In the genomic region with DNA sequence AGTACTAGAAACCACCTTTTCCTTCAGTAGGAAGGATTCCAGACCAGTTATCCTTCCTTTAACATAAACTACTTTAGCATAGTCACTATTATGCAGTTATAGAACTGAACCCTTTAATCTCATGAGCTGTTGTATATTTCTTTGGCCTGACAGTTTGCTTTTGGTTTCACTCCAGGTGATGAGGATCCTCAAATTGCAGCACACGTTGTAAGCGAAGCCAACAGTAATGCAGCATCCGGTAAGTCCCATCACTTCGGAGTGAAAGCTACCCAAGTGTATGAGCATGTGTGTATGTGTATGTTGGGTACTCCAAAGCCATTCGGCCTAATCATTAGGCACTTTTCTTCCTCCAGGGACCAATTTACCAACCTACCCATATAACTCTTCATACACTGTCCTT, we compare ENCODE assay signal across 31 mouse cellular contexts. TPM values are rescaled to one million over a fixed set of nuclear protein-coding genes. Genes with fewer than 3 reads are reported as not detected.
A peak's percentile ranks its signal among the peaks of the same experiment; 100 is the strongest.
DNase-seq lines count a peak whose midpoint lies in the region; ATAC-seq and TF ChIP-seq lines count a peak whose summit lies in the region.
"Had no signal": no experiment of that assay in that cellular context is flagged by ENCODE, and none has a peak within 500 bp of the region (broad histone marks: within the 10 kb centered on the region; RNA-seq: fewer than 3 reads in every experiment).

No protein-coding gene starts in this region.

- no peaks in the 10 kb centered on the region for H3K27me3 ChIP-seq in hindbrain, embryonic 11.5 days (ENCODE audit: control insufficient read depth, insufficient read depth, low read length)
- H3K27me3 ChIP-seq in hindbrain, embryonic 16.5 days (replicated peaks; ENCODE audit: control insufficient read depth, insufficient read depth, low read length): no peaks in the 10 kb centered on the region
- H3K27me3 ChIP-seq in forebrain, embryonic 16.5 days (replicated peaks; ENCODE audit: control insufficient read depth, insufficient read depth, low read length): no peaks in the 10 kb centered on the region
- H3K27me3 ChIP-seq: embryonic facial prominence, embryonic 12.5 days; embryonic facial prominence, embryonic 15.5 days; heart, embryonic 13.5 days; hindbrain, embryonic 12.5 days; hindbrain, embryonic 15.5 days had no signal

- WGBS in hindbrain, embryonic 11.5 days: 84% methylated on average over 5 of the region's 5 CpGs
- 85% methylated on average over 5 of the region's 5 CpGs for WGBS in hindbrain, embryonic 16.5 days
- 90% methylated on average over 5 of the region's 5 CpGs for WGBS in forebrain, embryonic 16.5 days

- H3K9me3 ChIP-seq in hindbrain, embryonic 11.5 days (ENCODE audit: control insufficient read depth, low read length): no peaks in the 10 kb centered on the region
- no peaks in the 10 kb centered on the region for H3K9me3 ChIP-seq in hindbrain, embryonic 16.5 days (ENCODE audit: control insufficient read depth, low read length)
- H3K9me3 ChIP-seq in forebrain, embryonic 16.5 days (ENCODE audit: control insufficient read depth, low read length): no peaks in the 10 kb centered on the region
- H3K9me3 ChIP-seq: embryonic facial prominence, embryonic 12.5 days; embryonic facial prominence, embryonic 15.5 days; heart, embryonic 13.5 days; hindbrain, embryonic 12.5 days; hindbrain, embryonic 15.5 days had no signal

- no peak overlapping the region for H3K27ac ChIP-seq in hindbrain, embryonic 11.5 days (ENCODE audit: low read depth, low read length)
- H3K27ac ChIP-seq in hindbrain, embryonic 16.5 days (ENCODE audit: low read depth, low read length): no peak overlapping the region
- H3K27ac ChIP-seq in left cerebral cortex, adult 2 months: no peak overlapping the region
- H3K27ac ChIP-seq in forebrain, embryonic 16.5 days (ENCODE audit: low read length): no peak overlapping the region
- H3K27ac ChIP-seq: embryonic facial prominence, embryonic 12.5 days; embryonic facial prominence, embryonic 15.5 days; heart, embryonic 13.5 days; hindbrain, embryonic 12.5 days; hindbrain, embryonic 15.5 days had no signal

- TF ChIP-seq CTCF in left cerebral cortex, adult 2 months (IDR thresholded peaks at IDR 0.05): no peak

- peak; percentile 10 for DNase-seq in hindbrain, embryonic 11.5 days (ENCODE audit: low spot score)
- DNase-seq in mesoderm, embryonic 11.5 days (ENCODE audit: low read depth, low spot score): peak; percentile 12
- DNase-seq in left cerebral cortex, adult 2 months (ENCODE audit: extremely low spot score in 1 of 2, low spot score in 2 of 2): no peak
- DNase-seq: adrenal gland, adult 2 months; adrenal gland, postnatal 14 days; cerebellum, adult 11 months; cerebellum, adult 2 months; cerebellum, adult 9-11 months; cerebellum, postnatal 25 days; gastrocnemius, postnatal 25 days; heart, adult 18-20 months; heart, postnatal 14 days; heart, postnatal 4 days had no signal

- no peaks in the 10 kb centered on the region for H3K4me1 ChIP-seq in hindbrain, embryonic 11.5 days (replicated peaks; ENCODE audit: control insufficient read depth, insufficient read depth, low read length)
- no peaks in the 10 kb centered on the region for H3K4me1 ChIP-seq in hindbrain, embryonic 16.5 days (ENCODE audit: control insufficient read depth, insufficient read depth, low read depth, low read length)
- H3K4me1 ChIP-seq in forebrain, embryonic 16.5 days (replicated peaks; ENCODE audit: control insufficient read depth, insufficient read depth, low read length): no peaks in the 10 kb centered on the region
- H3K4me1 ChIP-seq: embryonic facial prominence, embryonic 12.5 days; embryonic facial prominence, embryonic 15.5 days; heart, embryonic 13.5 days; hindbrain, embryonic 12.5 days; hindbrain, embryonic 15.5 days had no signal

- no peak for ATAC-seq in hindbrain, embryonic 11.5 days (ENCODE audit: low FRiP score)
- ATAC-seq in hindbrain, embryonic 16.5 days: no peak
- peak; percentile 59 for ATAC-seq in activated CD4-positive, CD25-positive, alpha-beta regulatory T cell, adult 4 months
- no peak for ATAC-seq in monocyte, adult 5-6 weeks (replicated peaks; ENCODE audit: insufficient number of reproducible peaks, low FRiP score, low TSS enrichment, poor library complexity, severe bottlenecking)
- ATAC-seq in forebrain, embryonic 16.5 days: no peak
- ATAC-seq: forebrain, embryonic 14.5 days had no signal

- intact Hi-C loops in left cerebral cortex, adult 2 months (cut with DNase I): no loop called here

- no peaks in the 10 kb centered on the region for H3K36me3 ChIP-seq in hindbrain, embryonic 11.5 days (ENCODE audit: control insufficient read depth, insufficient read depth, low read length)
- no peaks in the 10 kb centered on the region for H3K36me3 ChIP-seq in hindbrain, embryonic 16.5 days (ENCODE audit: control insufficient read depth, insufficient read depth, low read length)
- H3K36me3 ChIP-seq in forebrain, embryonic 16.5 days (ENCODE audit: control insufficient read depth, insufficient read depth): no peaks in the 10 kb centered on the region
- H3K36me3 ChIP-seq: embryonic facial prominence, embryonic 12.5 days; embryonic facial prominence, embryonic 15.5 days; heart, embryonic 13.5 days; hindbrain, embryonic 12.5 days; hindbrain, embryonic 15.5 days had no signal

- H3K4me3 ChIP-seq in hindbrain, embryonic 11.5 days (ENCODE audit: low read depth, low read length): no peak overlapping the region
- H3K4me3 ChIP-seq in hindbrain, embryonic 16.5 days (ENCODE audit: low read length): no peak overlapping the region
- H3K4me3 ChIP-seq in left cerebral cortex, adult 2 months: no peak overlapping the region
- H3K4me3 ChIP-seq in forebrain, embryonic 16.5 days (replicated peaks; ENCODE audit: low read length): no peak overlapping the region
- H3K4me3 ChIP-seq: embryonic facial prominence, embryonic 12.5 days; embryonic facial prominence, embryonic 15.5 days; heart, embryonic 13.5 days; hindbrain, embryonic 12.5 days; hindbrain, embryonic 15.5 days had no signal

- no peak overlapping the region for H3K9ac ChIP-seq in hindbrain, embryonic 11.5 days (ENCODE audit: low read depth, low read length)
- no peak overlapping the region for H3K9ac ChIP-seq in hindbrain, embryonic 16.5 days (ENCODE audit: low read depth, low read length)
- no peak overlapping the region for H3K9ac ChIP-seq in forebrain, embryonic 16.5 days (replicated peaks; ENCODE audit: low read depth, low read length)
- H3K9ac ChIP-seq: embryonic facial prominence, embryonic 12.5 days; embryonic facial prominence, embryonic 15.5 days; heart, embryonic 13.5 days; hindbrain, embryonic 12.5 days; hindbrain, embryonic 15.5 days had no signal

- H3K4me2 ChIP-seq in hindbrain, embryonic 11.5 days (replicated peaks; ENCODE audit: low read depth, low read length): no peak overlapping the region
- no peak overlapping the region for H3K4me2 ChIP-seq in hindbrain, embryonic 16.5 days (ENCODE audit: low read length)
- H3K4me2 ChIP-seq in forebrain, embryonic 16.5 days (ENCODE audit: low read length): no peak overlapping the region
- H3K4me2 ChIP-seq: embryonic facial prominence, embryonic 12.5 days; embryonic facial prominence, embryonic 15.5 days; heart, embryonic 13.5 days; hindbrain, embryonic 12.5 days; hindbrain, embryonic 15.5 days had no signal

RNA-seq across cellular contexts. Expression of a gene that starts 7.6 kb away (rescaled TPM):
- not detected in 2 replicates for polyA plus RNA-seq in hindbrain, embryonic 11.5 days (2014; fragmentation: Nextera tagmentation; extraction: Ambion mirVana)
- 0.13 TPM in 1 of 2 replicates, not detected in the other for polyA plus RNA-seq in hindbrain, embryonic 16.5 days (2015; fragmentation: Nextera tagmentation; extraction: Ambion mirVana)
- polyA plus RNA-seq in activated CD4-positive, CD25-positive, alpha-beta regulatory T cell, adult 4 months (2017; shearing (Covaris generic)): 10 to 100 TPM; 49.7 to 55.1 TPM
- total RNA-seq in monocyte, adult 5-6 weeks (2017): 1.1 TPM in 1 of 3 replicates, not detected in the others
- not detected for total RNA-seq in left cerebral cortex, adult 2 months (2021)
- polyA plus RNA-seq in forebrain, embryonic 16.5 days (2015; fragmentation: Nextera tagmentation; extraction: Ambion mirVana): not detected in 2 replicates
- total RNA-seq: adrenal gland, adult 2 months; adrenal gland, postnatal 14 days; adrenal gland, postnatal 4 days; common myeloid progenitor, adult 5-6 weeks; ES-E14; gastrocnemius, adult 8-10 months; gastrocnemius, postnatal 25 days; heart, postnatal 4 days had no signal
- polyA plus RNA-seq: adrenal gland, adult 2 months; cerebellum, adult 2 months; embryonic facial prominence, embryonic 12.5 days; embryonic facial prominence, embryonic 15.5 days; forebrain, embryonic 11.5 days; forebrain, embryonic 14.5 days; gonadal fat pad, adult 2 months; heart, embryonic 13.5 days; heart, embryonic 16.5 days; hindbrain, embryonic 12.5 days; hindbrain, embryonic 15.5 days; intestine, embryonic 14.5 days had no signal

Comparison
In these comparisons a context has a peak if more than half of its experiments do, and no peak if none do; other contexts are left out.
1. DNase-seq: peak in hindbrain, embryonic 11.5 days (single experiment) and mesoderm, embryonic 11.5 days (single experiment); none in left cerebral cortex, adult 2 months (0 of 2).
2. RNA of a gene that starts 7.6 kb away (polyA plus RNA-seq): 49.7 to 55.1 TPM in activated CD4-positive, CD25-positive, alpha-beta regulatory T cell, adult 4 months; 0.13 TPM in hindbrain, embryonic 16.5 days, not detected in hindbrain, embryonic 11.5 days and not detected in forebrain, embryonic 16.5 days; every median in the first group is over 10 times any median in the second.